Mouse (Mus musculus): ENCODE data around the gene Chmp6. TPM values are rescaled to one million over a fixed set of nuclear protein-coding genes. Genes with fewer than 3 reads are reported as not detected.

Chmp6 gene
- polyA plus RNA-seq (2017; shearing (Covaris generic)) = 10 to 100 TPM; 43.9 to 55.0 (median 52.0) TPM

GRCm38 (mm10) chr11:119913291-119913934 is at the start of gene Chmp6:
Gene Chmp6, plus strand, starts transcription at chr11:119913441.
- peak; percentile 58 for ATAC-seq

GRCm38 (mm10) chr11:119866837-119867236 is 46.4 kb upstream of the Chmp6 start:
- ATAC-seq = no peak

- ATAC-seq = no peak
Measured at GRCm38 (mm10) chr11:119868138-119868537, 45.1 kb upstream of the Chmp6 start.

GRCm38 (mm10) chr11:119868556-119868955 is 44.7 kb upstream of the Chmp6 start:
- ATAC-seq = no peak

GRCm38 (mm10) chr11:119871141-119871540 is 42.1 kb upstream of the Chmp6 start:
- ATAC-seq = no peak

- no peak for ATAC-seq
Measured at GRCm38 (mm10) chr11:119873643-119874042, 39.6 kb upstream of the Chmp6 start.

GRCm38 (mm10) chr11:119874841-119875240 is 38.4 kb upstream of the Chmp6 start:
- no peak for ATAC-seq

- ATAC-seq = no peak
Measured at GRCm38 (mm10) chr11:119875685-119876084, 37.6 kb upstream of the Chmp6 start.

- ATAC-seq = no peak
Measured at GRCm38 (mm10) chr11:119877124-119877523, 36.1 kb upstream of the Chmp6 start.

- ATAC-seq = no peak
Measured at GRCm38 (mm10) chr11:119879573-119879972, 33.7 kb upstream of the Chmp6 start.

- ATAC-seq = no peak
Measured at GRCm38 (mm10) chr11:119883646-119884045, 29.6 kb upstream of the Chmp6 start.

- ATAC-seq = no peak
Measured at GRCm38 (mm10) chr11:119889966-119890365, 23.3 kb upstream of the Chmp6 start.

GRCm38 (mm10) chr11:119891601-119892215 is 21.5 kb upstream of the Chmp6 start:
- no peak for ATAC-seq

GRCm38 (mm10) chr11:119893667-119894236 is 19.5 kb upstream of the Chmp6 start:
- no peak for ATAC-seq

- no peak for ATAC-seq
Measured at GRCm38 (mm10) chr11:119894634-119895033, 18.6 kb upstream of the Chmp6 start.

GRCm38 (mm10) chr11:119897041-119897440 is 16.2 kb upstream of the Chmp6 start:
- ATAC-seq = no peak

- ATAC-seq = no peak
Measured at GRCm38 (mm10) chr11:119898976-119899375, 14.3 kb upstream of the Chmp6 start.

GRCm38 (mm10) chr11:119901174-119901573 is 12.1 kb upstream of the Chmp6 start:
- no peak for ATAC-seq

- no peak for ATAC-seq
Measured at GRCm38 (mm10) chr11:119902891-119903290, 10.3 kb upstream of the Chmp6 start.

- peak; percentile 50 for ATAC-seq
Measured at GRCm38 (mm10) chr11:119904621-119905286, 8.5 kb upstream of the Chmp6 start.

GRCm38 (mm10) chr11:119905794-119906193 is 7.4 kb upstream of the Chmp6 start:
- no peak for ATAC-seq

- no peak for ATAC-seq
Measured at GRCm38 (mm10) chr11:119907006-119907650, 6.1 kb upstream of the Chmp6 start.

GRCm38 (mm10) chr11:119907711-119908110 is 5.5 kb upstream of the Chmp6 start:
- ATAC-seq = no peak

Measured in inflammation-experienced regulatory T-cells, adult 6 months (primary cell).